Mouse (Mus musculus): ENCODE measurements around the gene Tex50.

- TF ChIP-seq POLR2A (IDR thresholded peaks at IDR 0.05; ENCODE audit: low read depth, low read length) = no peak
- TF ChIP-seq CTCF (conservative IDR thresholded peaks at IDR 0.05; ENCODE audit: insufficient read depth, insufficient read length, low read depth, low read length) = no peak
Measured at GRCm38 (mm10) chr1:161151098-161151497, 8.0 kb downstream of the Tex50 start.

Measured in kidney, adult 2 months (tissue).